Mouse (Mus musculus) cerebellum, adult 9-10 months (tissue): ENCODE measurements around the gene Lingo1.
A peak's percentile ranks its signal among the peaks of the same experiment; 100 is the strongest.

Experiments used
- DNase-seq: peaks from one replicate; pipeline ENCODE4 v3.0.0; 2022

The Lingo1 gene

GRCm38 (mm10) chr9:56633449-56634225, 162.6 kb downstream of the Lingo1 start:
- peak; percentile 73 for DNase-seq

DNA sequence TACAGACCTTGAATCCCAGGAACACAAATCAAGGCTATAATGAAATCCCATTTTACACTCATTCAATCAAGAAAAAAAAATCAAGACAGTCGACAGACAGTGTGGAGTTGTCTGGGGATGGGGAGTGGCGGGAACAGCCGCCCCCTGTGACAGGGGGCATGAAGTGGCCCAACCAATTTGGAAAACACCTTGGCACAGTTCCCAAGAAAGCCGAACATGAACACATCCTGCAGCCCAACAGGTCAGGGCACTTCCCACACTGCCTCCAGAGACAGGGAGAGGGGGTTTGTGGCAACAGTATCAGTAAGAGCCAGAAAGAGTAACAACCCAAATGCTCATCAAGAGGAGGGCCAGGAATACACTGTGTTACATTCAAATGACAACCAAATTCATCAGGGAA, 165.3 kb downstream of the Lingo1 start:
- no peak for DNase-seq

GRCm38 (mm10) chr9:56629674-56630397, 166.4 kb downstream of the Lingo1 start:
- peak; percentile 44 for DNase-seq

DNA sequence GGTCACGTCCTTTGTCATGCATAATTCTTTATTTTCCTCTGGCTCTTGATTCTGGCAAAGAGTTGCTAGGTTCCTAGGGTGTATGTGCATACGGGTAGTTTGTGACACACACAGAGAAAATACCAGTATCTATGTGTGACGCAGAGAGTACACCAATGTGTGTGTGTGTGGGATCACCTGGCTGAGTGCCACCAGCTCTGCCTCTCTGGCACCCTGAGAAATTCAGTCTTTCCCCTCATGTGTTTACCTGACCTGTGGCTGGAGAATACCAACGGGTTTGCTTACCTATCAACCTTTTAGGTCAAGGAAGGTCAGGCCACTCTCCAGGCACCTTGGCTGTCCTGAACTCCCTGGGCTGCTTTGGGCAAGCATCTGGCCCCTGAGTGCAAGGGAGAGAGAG, 169.0 kb downstream of the Lingo1 start:
- DNase-seq, result peak; percentile 44

DNA sequence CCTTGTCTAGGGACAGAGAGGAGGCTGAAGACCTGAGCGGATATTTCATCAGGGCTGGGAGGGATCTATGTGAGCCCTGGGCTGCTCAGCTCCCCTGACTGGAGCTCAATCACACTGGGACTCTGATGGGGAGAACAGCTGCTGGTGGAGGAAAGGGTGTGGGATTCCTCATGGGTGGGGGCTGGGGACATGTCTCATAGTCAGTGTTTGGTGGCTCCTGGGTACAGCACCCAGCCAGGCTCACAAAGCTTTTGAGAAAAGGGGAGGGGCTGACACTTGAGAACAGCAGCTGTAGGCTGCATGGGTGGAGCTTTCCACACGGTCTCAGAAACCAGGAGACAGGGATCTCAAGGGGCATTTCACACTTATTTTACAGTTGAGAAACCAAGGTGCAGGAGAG, 171.3 kb downstream of the Lingo1 start:
- no peak for DNase-seq

GRCm38 (mm10) chr9:56623361-56623760, 172.9 kb downstream of the Lingo1 start:
- DNase-seq, result no peak

DNA sequence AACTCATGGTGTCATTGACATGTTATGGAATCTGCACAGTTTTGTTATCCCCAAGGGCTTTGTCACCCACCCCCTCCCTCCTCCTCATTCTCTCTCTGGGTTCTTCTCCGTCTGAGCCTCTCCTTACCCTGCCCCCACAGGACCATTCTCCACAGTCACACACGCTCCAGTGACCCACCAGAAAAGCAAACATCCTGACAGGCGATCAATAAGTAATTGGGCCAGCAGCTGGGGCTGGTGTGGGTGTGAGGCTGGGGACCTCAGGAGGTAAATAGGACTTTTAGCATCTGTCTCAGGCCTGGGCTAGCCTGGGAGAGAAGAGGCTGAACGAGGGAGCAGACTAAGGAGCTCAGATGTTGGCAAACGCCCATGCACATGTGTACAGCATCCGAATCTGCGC, 173.5 kb downstream of the Lingo1 start:
- no peak for DNase-seq

GRCm38 (mm10) chr9:56620512-56621371, 175.5 kb downstream of the Lingo1 start:
- no peak for DNase-seq

DNA sequence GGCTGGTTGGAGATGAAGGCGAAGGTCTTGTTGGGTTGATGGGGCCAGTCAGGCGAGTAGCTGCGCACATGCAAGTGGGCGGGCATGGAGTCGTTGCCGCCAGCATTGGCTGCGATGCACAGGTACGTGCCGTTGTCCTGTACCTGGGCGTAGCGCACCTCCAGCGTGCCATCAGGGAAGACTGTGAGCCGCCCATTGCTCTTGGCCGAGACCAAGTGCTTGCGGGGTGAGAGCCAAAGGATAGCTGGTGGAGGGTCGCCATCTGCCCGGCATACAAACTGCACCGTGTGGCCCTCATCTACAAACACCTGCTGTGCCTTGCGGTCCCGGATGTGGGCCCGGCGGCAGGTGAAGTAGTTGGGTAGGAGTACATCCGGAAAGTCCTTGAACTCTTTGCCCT, 176.6 kb downstream of the Lingo1 start:
- no peak for DNase-seq

- no peak for DNase-seq
These were observed 177.6 kb downstream of the Lingo1 start for GRCm38 (mm10) chr9:56618660-56619059.

DNA sequence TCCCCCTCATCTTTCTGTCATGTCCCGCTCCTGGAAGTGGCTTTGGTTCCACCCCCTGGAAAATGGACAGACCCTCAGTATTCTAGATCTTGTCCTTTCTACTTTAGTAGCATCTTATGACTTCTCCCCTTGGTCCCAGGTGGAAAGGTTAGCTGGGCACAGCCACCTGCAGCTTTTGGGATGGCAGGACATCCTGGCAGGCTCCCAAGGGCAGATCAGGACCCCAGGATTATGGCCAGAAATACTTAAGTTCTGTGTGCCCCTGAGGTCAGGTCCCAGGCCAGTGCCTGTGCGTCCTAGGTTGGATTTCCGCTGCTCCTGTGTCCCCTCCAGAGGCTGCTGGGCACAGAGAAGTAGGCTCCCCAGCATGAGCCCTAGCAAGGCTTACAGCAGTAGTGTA, 180.2 kb downstream of the Lingo1 start:
- no peak for DNase-seq

DNA sequence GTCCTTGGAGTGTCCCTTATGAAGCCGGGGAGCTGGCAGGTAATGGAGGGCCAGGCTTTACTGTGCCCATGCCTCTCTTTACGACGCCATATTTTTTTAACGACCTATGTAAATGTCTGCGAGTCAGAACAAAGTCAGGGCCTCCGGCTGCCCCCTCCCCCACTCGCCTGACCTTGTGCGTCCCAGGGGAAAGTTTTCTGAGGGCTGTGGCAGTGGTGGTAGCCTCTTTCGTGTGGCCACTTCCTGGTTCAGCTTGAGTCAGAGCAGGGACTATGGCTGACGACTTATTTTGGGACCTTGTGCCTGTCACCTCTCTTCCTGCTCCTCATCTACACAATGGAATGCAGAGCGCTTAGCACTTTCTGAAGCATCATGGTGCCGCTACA, 183.5 kb downstream of the Lingo1 start:
- no peak for DNase-seq

DNA sequence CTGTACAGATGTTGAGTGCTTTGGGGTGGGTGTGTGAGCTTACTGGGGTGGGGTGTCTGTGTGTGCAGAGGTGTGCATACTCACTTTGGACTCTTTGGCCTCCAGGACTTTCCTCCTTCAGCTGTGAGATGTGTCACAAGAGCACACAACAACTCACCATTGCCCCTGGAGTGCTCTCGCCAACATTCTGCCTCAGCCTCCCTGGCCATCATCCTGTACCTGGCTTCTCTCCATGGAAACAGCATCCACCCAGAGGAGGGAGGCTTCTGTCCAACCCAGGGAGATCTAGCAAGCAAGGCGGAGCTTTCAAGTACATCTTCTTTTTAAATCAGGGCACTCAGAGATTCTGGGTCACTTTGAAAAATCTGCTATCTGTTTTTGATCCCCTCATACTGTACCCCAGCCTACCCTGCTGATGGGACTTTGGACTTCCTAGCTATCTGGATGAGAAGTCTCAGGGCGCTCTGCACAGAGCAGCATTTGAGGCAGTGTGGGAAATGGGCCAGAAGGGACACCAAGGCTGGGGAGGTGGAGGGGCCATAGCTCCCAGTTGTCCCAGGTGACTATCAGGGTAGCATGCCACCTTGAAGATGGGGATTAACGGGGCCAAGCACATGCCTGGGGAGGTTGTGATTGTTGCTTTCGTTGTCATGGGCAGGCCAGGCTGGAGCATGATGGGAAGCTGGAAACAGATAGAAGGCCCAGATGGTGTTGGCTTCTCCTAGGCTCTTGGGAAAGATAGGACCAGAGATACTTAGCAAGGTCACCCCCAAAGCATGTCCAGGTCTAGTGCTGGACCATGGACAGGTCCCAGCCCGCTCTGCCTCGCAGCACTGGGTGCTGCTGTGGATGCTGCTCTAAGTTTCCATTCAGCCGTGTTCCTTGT, 184.1 kb downstream of the Lingo1 start:
- DNase-seq, result no peak

- no peak for DNase-seq
These were observed 185.3 kb downstream of the Lingo1 start for GRCm38 (mm10) chr9:56610955-56611354.

DNA sequence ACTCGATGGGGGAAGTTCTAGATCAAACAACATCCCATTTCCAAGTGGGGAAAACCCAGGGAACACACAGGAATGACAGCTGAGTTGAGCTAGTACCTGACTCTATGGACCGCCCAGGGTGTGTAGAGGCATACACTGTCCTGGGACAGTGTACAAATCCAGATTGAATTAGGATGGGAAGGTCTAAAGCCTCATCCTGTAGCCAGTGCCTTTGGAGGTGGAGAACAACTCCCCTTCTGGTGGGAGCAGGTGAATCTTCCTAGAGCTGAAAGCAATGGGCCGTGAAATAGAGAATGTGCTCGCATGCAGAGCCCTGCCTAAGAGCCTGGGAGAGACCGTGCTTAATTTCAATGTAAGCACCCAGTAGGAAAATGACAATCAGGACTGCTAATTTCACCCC, 185.8 kb downstream of the Lingo1 start:
- no peak for DNase-seq

DNA sequence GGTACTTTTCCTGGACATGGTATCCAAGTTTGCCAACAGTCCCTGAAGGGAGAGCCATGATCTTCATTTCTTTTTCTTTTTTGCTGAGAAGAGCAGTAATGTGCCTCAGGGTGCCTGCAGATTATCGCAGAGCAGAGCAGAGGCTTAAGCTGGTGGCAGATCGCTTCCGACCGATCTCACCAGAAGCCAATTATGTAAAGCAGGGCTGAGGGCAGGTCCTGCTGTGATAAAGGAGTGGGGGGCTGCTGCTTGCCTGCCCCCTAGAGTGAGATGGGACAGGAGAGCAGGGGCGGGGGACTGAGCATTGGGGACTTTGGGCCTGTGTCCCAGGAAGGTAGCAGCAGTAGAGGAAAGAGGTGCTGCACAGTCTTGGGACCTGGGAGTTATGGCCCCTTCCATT, 186.8 kb downstream of the Lingo1 start:
- no peak for DNase-seq

DNA sequence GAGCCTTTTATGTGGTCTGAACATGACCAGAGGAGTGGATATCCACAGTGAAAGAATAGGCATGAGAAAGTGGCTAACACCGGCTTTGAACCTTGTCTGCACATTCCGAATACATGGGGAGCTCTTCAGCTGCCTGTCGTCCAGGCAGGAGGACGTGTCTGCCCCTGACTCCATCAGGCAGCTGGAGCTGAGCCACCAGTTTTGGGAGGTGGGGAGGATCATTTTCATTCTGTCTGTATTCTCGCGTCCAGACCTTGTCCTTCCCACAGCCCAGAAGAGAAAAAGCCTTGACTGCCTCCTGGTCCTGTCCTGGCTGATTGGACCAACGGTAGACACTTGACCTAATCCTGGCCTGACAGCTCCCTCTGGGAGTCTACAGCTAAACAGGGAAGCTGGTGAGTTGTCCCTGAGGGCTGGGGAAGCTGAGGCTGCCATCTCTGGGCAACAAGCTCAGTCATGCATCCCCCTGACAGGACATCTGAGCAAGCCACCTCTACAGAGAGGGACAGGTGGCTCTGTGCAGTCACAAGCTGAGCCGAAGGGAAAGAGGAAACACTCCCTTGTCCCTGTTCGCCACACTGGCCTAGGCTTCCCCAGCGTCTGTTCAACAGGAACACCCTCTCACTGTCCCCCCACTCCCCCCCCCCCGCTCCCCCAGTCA, 187.4 kb downstream of the Lingo1 start:
- DNase-seq, result no peak

- no peak for DNase-seq
These were observed 190.1 kb downstream of the Lingo1 start for GRCm38 (mm10) chr9:56606082-56606740.

DNA sequence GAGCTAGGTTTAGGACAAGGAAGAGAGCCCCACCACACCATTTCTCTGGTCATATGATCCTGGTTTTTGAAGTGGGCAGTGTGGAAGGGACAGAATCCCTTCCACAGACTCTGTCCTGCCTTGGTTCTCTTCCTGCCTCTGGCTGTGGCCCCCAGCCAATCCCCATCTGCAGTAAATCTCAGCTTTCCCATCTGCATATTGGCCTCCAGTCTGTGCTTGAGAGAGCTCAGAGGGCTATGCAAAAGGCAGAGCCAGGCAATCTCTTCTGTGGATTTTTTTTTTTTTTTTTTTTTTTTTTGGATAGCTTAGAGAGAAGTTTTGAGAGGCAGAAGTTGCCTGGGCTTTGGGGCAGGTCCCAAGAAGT, 190.8 kb downstream of the Lingo1 start:
- DNase-seq, result no peak

DNA sequence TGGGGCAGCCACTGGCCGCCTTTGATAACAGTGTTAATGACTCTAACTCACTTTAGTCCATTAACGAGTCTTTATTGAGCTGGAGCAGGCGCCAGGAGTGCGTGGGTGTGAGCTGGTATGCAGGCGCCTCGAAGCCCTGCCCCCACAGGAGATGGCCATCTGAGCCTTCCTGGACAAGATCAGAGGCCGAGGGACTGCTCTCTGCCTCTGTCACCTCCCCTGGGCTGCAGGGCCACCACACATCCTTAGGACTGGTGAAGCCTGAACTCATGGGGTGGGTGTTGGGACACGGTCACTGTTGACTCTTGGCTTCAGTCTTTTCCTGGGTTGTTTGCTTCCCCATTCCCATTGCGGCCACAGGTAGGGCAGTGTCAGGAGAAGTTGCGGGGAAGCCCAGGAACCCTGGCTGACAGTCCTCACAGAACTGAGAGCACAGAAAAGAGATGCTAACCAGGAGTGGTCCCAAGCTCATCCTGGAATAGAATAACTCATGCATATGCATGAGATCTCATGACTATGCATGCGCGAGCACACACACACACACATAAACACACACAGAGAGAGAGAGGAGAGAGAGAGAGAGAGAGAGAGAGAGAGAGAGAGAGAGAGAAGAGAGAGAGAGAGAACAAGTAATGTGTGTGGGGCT, 191.3 kb downstream of the Lingo1 start:
- DNase-seq, result no peak

GRCm38 (mm10) chr9:56600655-56601054, 195.6 kb downstream of the Lingo1 start:
- no peak for DNase-seq
